Mouse (Mus musculus) MEL (cell line): ENCODE data around the gene Syt17. TPM values are rescaled to one million over a fixed set of nuclear protein-coding genes. Genes with fewer than 3 reads are reported as not detected.

ENCODE experiments used
- DNase-seq: peaks from one replicate; pipeline ENCODE4 v3.0.0; 2011; ENCODE audit warnings: low read depth, low spot score
- H3K27ac ChIP-seq: 2 replicates; pipeline ENCODE4 v1.5.1; 2012; ENCODE audit warnings: low read depth, mild to moderate bottlenecking, control low read depth, low read length, moderate library complexity; ENCODE audit not compliant: control insufficient read depth
- H3K27me3 ChIP-seq, 2 experiments: fragments of 150-350 bp in 1 of 2; sonication (generic) in 1 of 2; 2 replicates each; pipeline ENCODE4 v1.6.1; 2012; ENCODE audit warnings: low read length in 2 of 2, mild to moderate bottlenecking in 2 of 2, improper control_type of control experiment in 1 of 2, moderate library complexity in 1 of 2; ENCODE audit not compliant: insufficient read depth in 2 of 2, control insufficient read depth in 1 of 2
- H3K36me3 ChIP-seq, 2 experiments: 2 replicates each; pipeline ENCODE4 v1.6.1; 2012 to 2014; ENCODE audit warnings: low read length in 2 of 2, improper control_type of control experiment in 1 of 2, inconsistent platforms in 1 of 2, mild to moderate bottlenecking in 1 of 2; ENCODE audit not compliant: insufficient read depth in 2 of 2, control insufficient read depth in 1 of 2
- H3K4me1 ChIP-seq, 2 experiments: fragments of 150-350 bp in 1 of 2; sonication (generic) in 1 of 2; 2 replicates each; pipeline ENCODE4 v1.6.1; 2012; ENCODE audit warnings: low read length in 2 of 2, improper control_type of control experiment in 1 of 2, mild to moderate bottlenecking in 1 of 2; ENCODE audit not compliant: insufficient read depth in 2 of 2, control insufficient read depth in 1 of 2
- H3K4me3 ChIP-seq, 2 experiments: fragments of 150-350 bp in 1 of 2; sonication (generic) in 1 of 2; 2 replicates each; pipeline ENCODE4 v1.5.1; 2012; ENCODE audit warnings: low read depth in 2 of 2, low read length in 2 of 2, mild to moderate bottlenecking in 2 of 2, moderate library complexity in 2 of 2, control low read depth in 1 of 2, improper control_type of control experiment in 1 of 2; ENCODE audit not compliant: control insufficient read depth in 1 of 2, insufficient read depth in 1 of 2
- H3K79me2 ChIP-seq: 2 replicates; pipeline ENCODE4 v1.6.1; 2012; ENCODE audit warnings: mild to moderate bottlenecking, low read length, moderate library complexity; ENCODE audit not compliant: control insufficient read depth, poor library complexity, insufficient read depth
- H3K9ac ChIP-seq: 2 replicates; pipeline ENCODE4 v1.6.1; 2012; ENCODE audit warnings: low read depth, mild to moderate bottlenecking, control low read depth, low read length, moderate library complexity; ENCODE audit not compliant: control insufficient read depth, poor library complexity, severe bottlenecking
- H3K9me3 ChIP-seq: fragments of 150-350 bp; sonication (generic); replicated peaks from 2 replicates; pipeline ENCODE4 v1.6.1; 2012; ENCODE audit warnings: mild to moderate bottlenecking, low read length, improper control_type of control experiment, moderate library complexity; ENCODE audit not compliant: insufficient read depth
- CHD2 ChIP-seq: IDR thresholded peaks from 2 replicates; pipeline ENCODE4 v1.6.1; 2011; ENCODE audit warnings: low read length, improper control_type of control experiment
- CTCF ChIP-seq, 3 experiments: IDR thresholded peaks in 2 of 3; conservative IDR thresholded peaks in 1 of 3; 2 replicates each; pipeline ENCODE4 v1.5.1; 2011 to 2012; ENCODE audit warnings: low read length in 3 of 3, low read depth in 2 of 3, mild to moderate bottlenecking in 2 of 3, improper control_type of control experiment in 1 of 3, inconsistent platforms in 1 of 3, mixed read lengths in 1 of 3, moderate library complexity in 1 of 3; ENCODE audit not compliant: control insufficient read depth in 1 of 3, insufficient read depth in 1 of 3, poor library complexity in 1 of 3, severe bottlenecking in 1 of 3
- ELF1 ChIP-seq: IDR thresholded peaks from 2 replicates; pipeline ENCODE4 v1.6.1; 2014; ENCODE audit warnings: low read depth, mild to moderate bottlenecking, inconsistent platforms, low read length, improper control_type of control experiment, moderate library complexity
- EP300 ChIP-seq, 2 experiments: IDR thresholded peaks; 2 replicates each; pipeline ENCODE4 v1.6.1; 2011; ENCODE audit warnings: improper control_type of control experiment in 2 of 2, low read length in 2 of 2, low read depth in 1 of 2, mild to moderate bottlenecking in 1 of 2
- ETS1 ChIP-seq: IDR thresholded peaks from 2 replicates; pipeline ENCODE4 v1.6.1; 2012; ENCODE audit warnings: low read depth, mild to moderate bottlenecking, inconsistent platforms, low read length, improper control_type of control experiment, moderate library complexity
- GATA1 ChIP-seq: IDR thresholded peaks from 2 replicates; pipeline ENCODE4 v1.6.1; 2011; ENCODE audit warnings: low read depth, low read length, improper control_type of control experiment
- HCFC1 ChIP-seq: IDR thresholded peaks from 2 replicates; pipeline ENCODE4 v1.6.1; 2012; ENCODE audit warnings: low read depth, mild to moderate bottlenecking, inconsistent platforms, low read length, improper control_type of control experiment, moderate library complexity
- JUND ChIP-seq: IDR thresholded peaks from 2 replicates; pipeline ENCODE4 v1.6.1; 2011; ENCODE audit warnings: low read depth, mild to moderate bottlenecking, improper control_type of control experiment, low read length
- KAT2A ChIP-seq: conservative IDR thresholded peaks from 2 replicates; pipeline ENCODE4 v1.6.1; 2012; ENCODE audit warnings: low read depth, low read length, improper control_type of control experiment, inconsistent platforms
- MAFK ChIP-seq: IDR thresholded peaks from 2 replicates; pipeline ENCODE4 v1.6.1; 2011; ENCODE audit warnings: low read depth, mild to moderate bottlenecking, low read length, improper control_type of control experiment, borderline replicate concordance
- MAX ChIP-seq: IDR thresholded peaks from 2 replicates; pipeline ENCODE4 v1.6.1; 2011; ENCODE audit warnings: low read length, improper control_type of control experiment
- MAZ ChIP-seq: IDR thresholded peaks from 2 replicates; pipeline ENCODE4 v1.6.1; 2012; ENCODE audit warnings: low read depth, mild to moderate bottlenecking, inconsistent platforms, low read length, improper control_type of control experiment
- MEF2A ChIP-seq: IDR thresholded peaks from 2 replicates; pipeline ENCODE4 v1.6.1; 2014; ENCODE audit warnings: low read depth, mild to moderate bottlenecking, inconsistent platforms, low read length, improper control_type of control experiment; ENCODE audit not compliant: poor library complexity, insufficient replicate concordance, severe bottlenecking; ENCODE audit errors: extremely low read depth
- MXI1 ChIP-seq: IDR thresholded peaks from 2 replicates; pipeline ENCODE4 v1.6.1; 2011; ENCODE audit warnings: mild to moderate bottlenecking, low read depth, low read length, improper control_type of control experiment
- MYB ChIP-seq: IDR thresholded peaks from 2 replicates; pipeline ENCODE4 v1.6.1; 2011; ENCODE audit warnings: mild to moderate bottlenecking, low read depth, low read length, improper control_type of control experiment
- MYC ChIP-seq: IDR thresholded peaks from 2 replicates; pipeline ENCODE4 v1.6.1; 2011; ENCODE audit warnings: low read depth, mild to moderate bottlenecking, low read length, improper control_type of control experiment, moderate library complexity
- NRF1 ChIP-seq: IDR thresholded peaks from 2 replicates; pipeline ENCODE4 v1.6.1; 2014; ENCODE audit warnings: low read depth, mild to moderate bottlenecking, inconsistent platforms, low read length, improper control_type of control experiment, moderate library complexity; ENCODE audit not compliant: poor library complexity, insufficient read depth, severe bottlenecking
- POLR2A ChIP-seq, 2 experiments: IDR thresholded peaks; 2 replicates each; pipeline ENCODE4 v1.6.1; 2011 to 2012; ENCODE audit warnings: low read length in 2 of 2, mild to moderate bottlenecking in 2 of 2, control low read depth in 1 of 2, improper control_type of control experiment in 1 of 2, low read depth in 1 of 2, moderate library complexity in 1 of 2; ENCODE audit not compliant: control insufficient read depth in 1 of 2, insufficient read depth in 1 of 2, poor library complexity in 1 of 2
- POLR2AphosphoS5 ChIP-seq: IDR thresholded peaks from 2 replicates; pipeline ENCODE4 v1.6.1; 2012; ENCODE audit warnings: low read depth, borderline replicate concordance, mild to moderate bottlenecking, inconsistent platforms, low read length, moderate library complexity, mixed read lengths
- RCOR1 ChIP-seq: IDR thresholded peaks from 2 replicates; pipeline ENCODE4 v1.6.1; 2012; ENCODE audit warnings: low read depth, mild to moderate bottlenecking, inconsistent platforms, low read length, improper control_type of control experiment
- SIN3A ChIP-seq: IDR thresholded peaks from 2 replicates; pipeline ENCODE4 v1.6.1; 2012; ENCODE audit warnings: low read length, improper control_type of control experiment, inconsistent platforms
- SMC3 ChIP-seq: IDR thresholded peaks from 2 replicates; pipeline ENCODE4 v1.6.1; 2011; ENCODE audit warnings: low read depth, low read length, improper control_type of control experiment
- TBP ChIP-seq: IDR thresholded peaks from 2 replicates; pipeline ENCODE4 v1.8.0; 2011; ENCODE audit warnings: low read depth, low read length, improper control_type of control experiment
- TCF12 ChIP-seq: IDR thresholded peaks from 2 replicates; pipeline ENCODE4 v1.6.1; 2014; ENCODE audit warnings: low read depth, mild to moderate bottlenecking, inconsistent platforms, low read length, improper control_type of control experiment, moderate library complexity
- UBTF ChIP-seq: IDR thresholded peaks from 2 replicates; pipeline ENCODE4 v1.6.1; 2012; ENCODE audit warnings: low read depth, mild to moderate bottlenecking, inconsistent platforms, low read length, improper control_type of control experiment, moderate library complexity, borderline replicate concordance; ENCODE audit not compliant: insufficient read depth
- USF1 ChIP-seq: IDR thresholded peaks from 2 replicates; pipeline ENCODE4 v1.6.1; 2014; ENCODE audit warnings: low read depth, mild to moderate bottlenecking, inconsistent platforms, low read length, improper control_type of control experiment, moderate library complexity
- USF2 ChIP-seq, 2 experiments: IDR thresholded peaks; 2 replicates each; pipeline ENCODE4 v1.6.1; 2011 to 2012; ENCODE audit warnings: improper control_type of control experiment in 2 of 2, low read length in 2 of 2, borderline replicate concordance in 1 of 2, inconsistent platforms in 1 of 2, low read depth in 1 of 2, mild to moderate bottlenecking in 1 of 2; ENCODE audit not compliant: insufficient read depth in 1 of 2
- ZC3H11A ChIP-seq: IDR thresholded peaks from 2 replicates; pipeline ENCODE4 v1.6.1; 2012; ENCODE audit warnings: low read depth, mild to moderate bottlenecking, inconsistent platforms, low read length, improper control_type of control experiment
- ZMIZ1 ChIP-seq: IDR thresholded peaks from 2 replicates; pipeline ENCODE4 v1.6.1; 2012; ENCODE audit warnings: low read depth, mild to moderate bottlenecking, inconsistent platforms, low read length, improper control_type of control experiment, moderate library complexity
- polyA plus RNA-seq, 2 experiments: library from polyadenylated mRNA; stranded (reverse) in 1 of 2; unstranded in 1 of 2; fragments of >175 nt in 1 of 2; fragments of >200 nt in 1 of 2; gene quantifications; 2 replicates each; pipeline versions ENCODE4 v1.2.1 to v1.2.4; 2012; ENCODE audit warnings: low replicate concordance in 2 of 2, low read depth in 1 of 2; ENCODE audit not compliant: insufficient read length in 2 of 2, insufficient read depth in 1 of 2, missing spikeins in 1 of 2
- total RNA-seq: library from RNA; depleted of rRNA; stranded (reverse); fragments of 300-350 nt; gene quantifications from 2 replicates; pipeline ENCODE4 v1.2.3, GENCODE M21; 2012

Syt17 gene
- total and polyA plus RNA-seq, 3 experiments, result not detected

DNA sequence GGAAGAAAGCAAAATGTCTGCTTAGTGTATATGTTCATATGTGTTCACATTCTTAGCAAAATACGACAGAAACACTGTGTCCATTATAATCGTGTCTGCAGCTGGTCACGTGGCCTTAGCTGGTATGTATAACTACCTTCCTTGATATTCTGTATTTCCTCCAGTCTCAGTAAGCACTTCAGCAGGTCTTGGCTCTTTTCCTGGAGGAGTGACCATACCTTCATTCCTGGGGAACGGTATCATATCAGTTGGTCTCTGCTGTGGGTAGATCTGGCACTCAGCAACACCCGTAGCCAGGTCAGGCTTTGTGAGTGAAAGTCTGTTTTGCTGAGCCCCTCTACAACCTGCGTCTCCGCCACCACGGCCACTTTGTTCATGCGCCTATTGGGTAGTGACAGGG lies 45.9 kb upstream of the Syt17 start:
- Histone ChIP-seq H3K27ac (no peak overlapping the region), H3K9me3 (no peaks in the 10 kb centered on the region), H3K4me3 (no peak overlapping the region), H3K4me1 (peaks cover 0 to 10% of the 10 kb centered on the region in 2 experiments), H3K79me2 (peaks cover 22% of the 10 kb centered on the region), H3K9ac (no peak overlapping the region), H3K36me3 (peaks cover 0 to 7% of the 10 kb centered on the region in 2 experiments; a peak in 1 of 4 replicates), H3K27me3 (no peaks in the 10 kb centered on the region)
- DNase-seq, result no peak
- TF ChIP-seq MAZ (no peak), MAX (no peak), GATA1 (no peak), HCFC1 (no peak), MEF2A (no peak), USF1 (no peak), SMC3 (no peak), TCF12 (no peak), MXI1 (no peak), KAT2A (no peak), CHD2 (no peak), ZC3H11A (no peak), MAFK (no peak), RCOR1 (no peak), USF2 (IDR thresholded peaks at IDR 0.05; ENCODE audit: borderline replicate concordance in 1 of 2, insufficient read depth in 1 of 2, low read depth in 1 of 2, low read length in 2 of 2) (no peak), NRF1 (no peak), TBP (no peak), SIN3A (no peak), POLR2A (IDR thresholded peaks at IDR 0.05; ENCODE audit: control insufficient read depth in 1 of 2, insufficient read depth in 1 of 2, low read depth in 1 of 2, low read length in 2 of 2, poor library complexity in 1 of 2) (no peak)

DNA sequence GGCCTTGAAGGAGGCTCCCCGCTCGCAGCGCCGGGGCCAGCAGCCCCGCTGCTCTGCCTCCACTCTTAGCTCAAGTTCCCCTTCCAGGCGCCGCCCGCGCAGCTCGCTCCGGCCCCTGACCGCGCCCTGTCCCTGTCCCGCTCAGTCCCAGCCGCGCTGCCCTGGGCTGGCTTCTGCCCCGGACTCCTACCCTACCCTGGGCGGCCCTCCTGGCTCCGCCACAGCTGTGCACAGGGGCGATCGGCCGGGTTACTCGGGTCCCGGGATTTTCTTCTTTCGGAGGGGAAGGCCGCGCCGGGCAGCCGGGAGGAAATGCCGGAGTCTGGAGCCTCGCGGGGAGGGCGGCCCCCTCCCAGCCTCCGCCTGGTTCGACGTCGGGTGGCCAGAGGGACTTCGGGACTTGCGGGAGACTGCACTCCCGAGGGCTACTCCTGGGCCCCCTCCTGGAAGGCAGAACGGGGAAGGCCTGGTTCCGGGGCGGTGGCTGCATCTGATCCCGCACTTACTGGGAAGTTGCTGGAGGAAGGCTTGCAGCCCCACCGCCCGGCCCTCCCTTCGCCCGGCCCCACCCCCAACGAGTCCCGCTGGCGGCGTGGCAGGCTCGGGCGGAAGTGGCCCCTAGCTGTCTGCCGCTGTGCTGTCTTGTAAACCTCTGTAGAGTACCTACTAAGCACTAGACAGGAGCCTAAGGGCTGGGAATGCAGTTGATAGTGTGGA lies 43.6 kb upstream of the Syt17 start, which contains the start of gene Itpripl2:
Gene Itpripl2 (minus strand): TSS at position 545 of the 717 bp plus-strand sequence.
- peak; percentile 87 for DNase-seq
- TF ChIP-seq JUND (no peak), POLR2A (IDR thresholded peaks at IDR 0.05; ENCODE audit: control insufficient read depth in 1 of 2, insufficient read depth in 1 of 2, low read depth in 1 of 2, low read length in 2 of 2, poor library complexity in 1 of 2) (peak; percentile 73 to 74; a peak in 3 of 4 replicates), EP300 (IDR thresholded peaks at IDR 0.05; ENCODE audit: low read depth in 1 of 2, low read length in 2 of 2) (peak in 1 of 2 experiments; percentile 16; a peak in 1 of 4 replicates), MYC (no peak), UBTF (peak; percentile 75; the same call in 1 of the 2 replicates), TBP (no peak), MXI1 (peak; percentile 66), CTCF (IDR thresholded peaks at IDR 0.05 in 2 of 3, conservative IDR thresholded peaks at IDR 0.05 in 1 of 3; ENCODE audit: control insufficient read depth in 1 of 3, insufficient read depth in 1 of 3, low read depth in 2 of 3, low read length in 3 of 3, poor library complexity in 1 of 3, severe bottlenecking in 1 of 3) (no peak), ETS1 (0 out of 2 replicates have a peak, but pooled peaks have one; percentile 46), ZMIZ1 (peak; percentile 46; the same call in 1 of the 2 replicates), POLR2AphosphoS5 (no peak), NRF1 (peak; percentile 48; the same call in 1 of the 2 replicates), MAZ (peak; percentile 83), TCF12 (peak; percentile 53; the same call in 1 of the 2 replicates), USF1 (no peak), ELF1 (peak; percentile 76), HCFC1 (no peak), MYB (no peak)

More for the DNA sequence above, 43.6 kb upstream of the Syt17 start, which contains the start of gene Itpripl2:
- Histone ChIP-seq H3K79me2 (peaks cover 27% of the 10 kb centered on the region), H3K4me1 (peaks cover 0 to 10% of the 10 kb centered on the region in 2 experiments), H3K4me3 (peak within 1 kb of the TSS; percentile 82 to 99), H3K27ac (peak within 1 kb of the TSS; percentile 58), H3K9me3 (no peaks in the 10 kb centered on the region), H3K9ac (peak within 1 kb of the TSS; percentile 94), H3K36me3 (peaks cover 0 to 13% of the 10 kb centered on the region in 2 experiments; a peak in 1 of 4 replicates), H3K27me3 (no peaks in the 10 kb centered on the region)
